Mouse (Mus musculus): ENCODE results near the gene Casp8. TPM values are rescaled to one million over a fixed set of nuclear protein-coding genes. Genes with fewer than 3 reads are reported as not detected.

Casp8 gene
- polyA plus RNA-seq (2014; fragmentation: Illumina TruSeq; extraction: RNeasy Lipid Tissue Mini Kit (QIAGEN cat#74804); ENCODE audit: low read depth, low replicate concordance) = 7.4 TPM

DNA sequence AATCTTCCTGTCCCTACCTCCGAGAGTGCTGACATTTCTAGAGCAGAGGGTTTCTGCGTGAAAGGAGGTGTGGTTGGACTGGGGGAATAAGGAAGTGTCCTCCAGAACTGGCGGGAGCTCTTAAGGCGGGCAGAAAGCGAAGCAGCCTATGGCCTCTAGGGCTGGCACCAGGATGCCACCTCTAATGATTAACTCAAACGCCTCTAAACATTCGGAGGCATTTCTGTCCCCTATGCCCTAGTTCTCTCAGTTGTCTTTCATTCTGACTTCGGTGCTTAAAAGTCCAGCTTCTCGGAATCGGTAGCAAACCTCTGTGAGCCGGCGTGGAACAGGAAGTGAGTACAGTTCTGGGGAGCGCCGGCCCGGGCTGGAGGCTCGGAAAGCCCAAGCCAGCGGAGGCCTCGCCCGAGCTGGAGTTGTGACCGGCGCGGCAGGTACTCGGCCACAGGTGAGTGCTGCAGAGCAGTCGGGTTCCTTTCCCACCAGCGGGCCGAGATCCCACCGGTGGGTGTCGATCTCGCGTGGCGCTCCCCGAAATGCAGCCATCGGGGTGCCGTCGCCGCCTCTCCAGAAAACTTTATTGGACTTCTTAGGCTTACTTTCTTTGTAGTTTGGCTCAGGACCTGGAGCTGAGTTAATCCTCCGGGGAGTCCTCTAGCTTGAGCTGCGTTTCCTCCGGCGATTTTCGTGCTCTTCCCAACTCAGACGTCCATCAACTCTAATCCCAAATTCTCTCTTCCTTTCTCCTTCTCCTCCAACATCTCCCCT, at the start of gene Casp8:
Gene Casp8, plus strand, starts transcription at position 84 of the 768 bp plus-strand sequence.

Other genes starting within 250 kb of the Casp8 start
- gene Fam126b, start 209.1 kb upstream of the Casp8 start, polyA plus RNA-seq (2014; fragmentation: Illumina TruSeq; extraction: RNeasy Lipid Tissue Mini Kit (QIAGEN cat#74804); ENCODE audit: low read depth, low replicate concordance) = 5.8 TPM
- gene Ndufb3, start 209.0 kb upstream of the Casp8 start, polyA plus RNA-seq (2014; fragmentation: Illumina TruSeq; extraction: RNeasy Lipid Tissue Mini Kit (QIAGEN cat#74804); ENCODE audit: low read depth, low replicate concordance) = 369 TPM
- not detected for gene Als2cr12, start 99.4 kb upstream of the Casp8 start, polyA plus RNA-seq (2014; fragmentation: Illumina TruSeq; extraction: RNeasy Lipid Tissue Mini Kit (QIAGEN cat#74804); ENCODE audit: low read depth, low replicate concordance)
- 35.0 TPM for gene Cflar, start 83.9 kb upstream of the Casp8 start, polyA plus RNA-seq (2014; fragmentation: Illumina TruSeq; extraction: RNeasy Lipid Tissue Mini Kit (QIAGEN cat#74804); ENCODE audit: low read depth, low replicate concordance)
- gene Trak2, start 178.1 kb downstream of the Casp8 start, polyA plus RNA-seq (2014; fragmentation: Illumina TruSeq; extraction: RNeasy Lipid Tissue Mini Kit (QIAGEN cat#74804); ENCODE audit: low read depth, low replicate concordance) = 101 TPM
- 44.3 TPM for gene Stradb, start 178.1 kb downstream of the Casp8 start, polyA plus RNA-seq (2014; fragmentation: Illumina TruSeq; extraction: RNeasy Lipid Tissue Mini Kit (QIAGEN cat#74804); ENCODE audit: low read depth, low replicate concordance)

Data from heart, adult 10 weeks (tissue).